Mouse (Mus musculus) testis, postnatal 14 days (tissue): ENCODE data around the gene Gm6583.
"Not testable (repeated sequence)": the region's sequence is repeated elsewhere in the genome, so short reads cannot be mapped to it uniquely, and the experiment has no call there.

ENCODE experiments used
- DNase-seq: peaks from one replicate; pipeline ENCODE4 v3.0.0; 2021; ENCODE audit warnings: low spot score

The Gm6583 gene

GRCm38 (mm10) chr5:112324637-112325545 lies 30.9 kb downstream of the Gm6583 start:
- DNase-seq = no peak

- no peak for DNase-seq
These were observed 32.6 kb downstream of the Gm6583 start for GRCm38 (mm10) chr5:112323246-112323645.

GRCm38 (mm10) chr5:112321376-112321775 lies 34.5 kb downstream of the Gm6583 start:
- no peak for DNase-seq

- no peak for DNase-seq
These were observed 34.9 kb downstream of the Gm6583 start for GRCm38 (mm10) chr5:112320936-112321335.

GRCm38 (mm10) chr5:112320379-112320778 lies 35.5 kb downstream of the Gm6583 start:
- DNase-seq = no peak

- DNase-seq = not testable (repeated sequence)
These were observed 36.5 kb downstream of the Gm6583 start for GRCm38 (mm10) chr5:112319343-112319742.

GRCm38 (mm10) chr5:112317328-112317727 lies 38.5 kb downstream of the Gm6583 start:
- no peak for DNase-seq

GRCm38 (mm10) chr5:112316468-112316867 lies 39.4 kb downstream of the Gm6583 start:
- DNase-seq = no peak

GRCm38 (mm10) chr5:112313222-112313885 lies 42.5 kb downstream of the Gm6583 start:
- no peak for DNase-seq

GRCm38 (mm10) chr5:112305842-112306241 lies 50.0 kb downstream of the Gm6583 start:
- DNase-seq = no peak
